Mouse (Mus musculus): ENCODE measurements around the gene Faxc.

- TF ChIP-seq POLR2A (IDR thresholded peaks at IDR 0.05; ENCODE audit: low read depth, low read length) (no peak), CTCF (IDR thresholded peaks at IDR 0.05; ENCODE audit: extremely low read depth, insufficient read length, insufficient replicate concordance, low read depth, low read length) (no peak)
Observed at GRCm38 (mm10) chr4:21986857-21987256, 55.7 kb downstream of the Faxc start.
